Mouse (Mus musculus) embryonic facial prominence, embryonic 13.5 days (tissue): ENCODE measurements around the gene Wnt4. TPM values are rescaled to one million over a fixed set of nuclear protein-coding genes. Genes with fewer than 3 reads are reported as not detected.

ENCODE experiments used
- ATAC-seq: fragments of 200-750 bp; cut with Nextera tagmentation; 2 replicates; pipeline ENCODE4 v1.8.0; 2017; ENCODE audit warnings: low read depth; ENCODE audit not compliant: insufficient number of reproducible peaks, insufficient read depth, low FRiP score, low TSS enrichment
- H3K27ac ChIP-seq: fragments of 300-500 bp; sonication (generic); 2 replicates; pipeline ENCODE4 v1.5.1; 2015; ENCODE audit warnings: moderate library complexity, mild to moderate bottlenecking, inconsistent platforms
- H3K27me3 ChIP-seq: fragments of 300-500 bp; sonication (generic); 2 replicates; pipeline ENCODE4 v1.6.1; 2015; ENCODE audit warnings: mild to moderate bottlenecking, inconsistent platforms
- H3K36me3 ChIP-seq: fragments of 300-500 bp; sonication (generic); 2 replicates; pipeline ENCODE4 v1.6.1; 2015; ENCODE audit warnings: mild to moderate bottlenecking, inconsistent platforms
- H3K4me1 ChIP-seq: fragments of 300-500 bp; sonication (generic); 2 replicates; pipeline ENCODE4 v1.6.1; 2015; ENCODE audit warnings: inconsistent platforms
- H3K4me2 ChIP-seq: fragments of 300-500 bp; sonication (generic); 2 replicates; pipeline ENCODE4 v1.6.1; 2015; ENCODE audit warnings: moderate library complexity, mild to moderate bottlenecking, inconsistent platforms
- H3K4me3 ChIP-seq: fragments of 300-500 bp; sonication (generic); 2 replicates; pipeline ENCODE4 v1.5.1; 2015; ENCODE audit warnings: mild to moderate bottlenecking, inconsistent platforms
- H3K9ac ChIP-seq: fragments of 300-500 bp; sonication (generic); 2 replicates; pipeline ENCODE4 v1.6.1; 2015; ENCODE audit warnings: mild to moderate bottlenecking, inconsistent platforms
- H3K9me3 ChIP-seq: fragments of 300-500 bp; sonication (generic); 2 replicates; pipeline ENCODE4 v1.6.1; 2016; ENCODE audit warnings: inconsistent platforms
- WGBS: fragments of 180-500 bp; shearing (Covaris S2); methylation state at CpG from one replicate; pipeline ENCODE4 v1.1.7; 2015; ENCODE audit warnings: mixed read lengths; 5-methylcytosine and 5-hydroxymethylcytosine counted together
- polyA plus RNA-seq: library from polyadenylated mRNA; unstranded; fragments of >200 nt; fragmentation: Nextera tagmentation; extraction: Ambion mirVana; gene quantifications from 2 replicates; pipeline ENCODE4 v1.2.1, GENCODE M21; 2015

Gene Wnt4
- polyA plus RNA-seq, 1 experiment from 2014 or later, result 6.7 TPM

DNA sequence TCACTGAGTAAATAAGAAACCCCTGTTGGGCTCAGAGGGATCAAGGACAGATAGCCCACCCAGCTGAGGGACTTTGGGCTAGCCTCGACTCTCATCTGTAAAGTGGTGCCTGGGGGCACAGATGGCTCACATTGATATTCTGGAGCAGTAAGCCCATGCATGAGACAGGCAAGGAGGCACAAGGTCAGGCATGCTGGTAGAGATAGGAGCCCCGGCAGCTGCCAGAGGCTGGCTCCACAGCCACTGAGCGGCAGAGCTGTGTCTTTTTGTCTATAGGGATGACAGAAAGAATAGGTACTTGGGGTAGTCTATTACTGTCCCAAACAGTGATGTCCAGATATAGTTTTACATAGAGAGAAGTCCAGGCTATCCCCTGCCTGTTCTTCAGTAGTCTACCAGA is 4.0 kb downstream of the Wnt4 start:
- 64% methylated on average over 3 of the region's 3 CpGs for WGBS
- H3K4me1 ChIP-seq, result peaks cover 54% of the 10 kb centered on the region
- no peak for ATAC-seq

DNA sequence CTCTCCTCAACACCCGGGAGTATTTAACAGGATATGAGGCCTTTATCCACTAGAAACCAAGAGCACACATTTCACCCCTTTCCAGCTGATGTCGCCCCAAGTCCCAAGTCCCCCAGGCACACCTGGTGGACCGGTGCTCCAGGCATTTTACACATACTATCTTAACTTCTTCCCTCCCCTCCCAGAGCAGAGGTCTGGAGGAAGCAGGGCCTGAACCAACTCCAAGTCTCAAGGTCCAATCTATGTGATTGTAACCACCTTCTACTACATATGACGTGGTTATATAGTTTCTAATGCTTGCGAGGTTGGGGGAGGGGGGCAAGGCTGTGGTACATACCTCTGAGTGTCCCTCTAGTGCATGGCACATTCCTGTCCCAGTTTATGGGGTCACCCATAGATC is 4.8 kb downstream of the Wnt4 start:
- no peak overlapping the region for H3K4me3 ChIP-seq
- H3K9me3 ChIP-seq, result no peaks in the 10 kb centered on the region
- H3K27ac ChIP-seq, result peak overlapping the region; percentile 18; the same call in 1 of the 2 replicates
- H3K9ac ChIP-seq, result no peak overlapping the region
- ATAC-seq, result no peak
- H3K36me3 ChIP-seq, result no peaks in the 10 kb centered on the region
- peak overlapping the region; percentile 29 for H3K4me2 ChIP-seq
- H3K4me1 ChIP-seq, result peaks cover 50% of the 10 kb centered on the region
- peaks cover 77% of the 10 kb centered on the region for H3K27me3 ChIP-seq
- 71% methylated on average over 5 of the region's 5 CpGs for WGBS

More for the DNA sequence above, 4.0 kb downstream of the Wnt4 start:
- Histone ChIP-seq H3K9ac (no peak overlapping the region), H3K27me3 (peaks cover 86% of the 10 kb centered on the region), H3K27ac (no peak overlapping the region), H3K36me3 (no peaks in the 10 kb centered on the region), H3K9me3 (no peaks in the 10 kb centered on the region), H3K4me2 (no peak overlapping the region), H3K4me3 (no peak overlapping the region)

DNA sequence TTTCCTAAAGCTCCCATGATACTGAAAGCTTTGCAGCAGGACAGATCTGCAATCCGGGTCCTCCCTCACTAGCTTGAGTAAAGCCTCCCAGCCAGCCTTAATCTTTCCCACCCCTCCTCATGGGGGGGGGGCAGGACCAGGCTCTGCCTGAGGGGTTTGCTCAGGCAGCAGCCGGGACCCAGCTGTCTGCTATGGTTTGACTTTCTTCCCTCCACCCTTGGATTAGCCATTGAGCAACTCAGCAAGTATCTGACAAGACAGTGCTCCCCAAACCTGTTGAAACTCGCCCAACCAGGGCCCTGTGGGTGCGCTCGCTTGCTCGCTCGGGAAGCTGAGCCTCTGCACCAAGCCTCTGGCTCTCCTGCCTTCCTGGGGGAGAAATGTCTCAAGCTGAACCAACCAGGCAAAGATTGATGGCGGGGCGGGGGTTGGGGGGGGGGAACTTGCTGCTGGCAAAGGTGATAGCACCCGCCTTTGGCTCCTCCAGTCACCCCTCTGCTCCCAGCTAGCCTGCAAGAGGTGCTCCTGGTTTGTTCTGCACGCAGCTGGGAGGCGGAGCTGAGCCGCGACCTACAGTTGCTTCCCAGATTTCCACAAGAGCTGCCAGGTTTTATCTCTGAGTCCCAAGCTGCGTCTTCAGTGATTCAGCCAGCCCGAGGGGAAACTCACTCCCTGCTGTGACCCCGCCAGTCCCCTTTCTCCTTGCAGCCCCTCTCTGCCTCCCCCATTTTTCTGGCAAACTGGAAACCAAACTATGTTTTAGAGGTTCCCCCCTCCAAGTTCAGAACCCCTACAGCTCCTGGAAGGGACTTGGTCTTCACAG is 5.5 kb downstream of the Wnt4 start:
- Histone ChIP-seq H3K4me3 (no peak overlapping the region), H3K36me3 (no peaks in the 10 kb centered on the region), H3K4me2 (peak overlapping the region; percentile 29), H3K4me1 (peaks cover 47% of the 10 kb centered on the region), H3K9me3 (no peaks in the 10 kb centered on the region), H3K9ac (no peak overlapping the region), H3K27me3 (peaks cover 71% of the 10 kb centered on the region), H3K27ac (peak overlapping the region; percentile 34)
- WGBS, result 5% methylated on average over 17 of the region's 17 CpGs
- 0 out of 2 replicates have a peak, but pooled peaks have one; percentile 20 for ATAC-seq

DNA sequence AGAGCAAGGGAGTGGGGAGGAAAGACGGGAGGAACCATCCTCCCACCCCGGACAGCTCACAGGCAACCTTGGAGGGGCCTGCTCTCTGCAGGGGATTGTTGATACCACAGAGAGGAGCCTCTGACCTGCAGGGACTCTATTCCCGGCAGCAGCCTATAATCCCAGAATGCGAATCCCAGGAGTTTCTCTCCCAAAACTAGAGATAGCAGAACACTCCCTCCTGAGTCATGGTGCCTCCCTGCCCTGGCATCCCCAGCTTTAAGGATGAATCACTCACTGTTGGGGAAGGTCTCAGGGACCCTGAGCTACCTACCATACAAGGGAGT is 6.1 kb downstream of the Wnt4 start:
- Histone ChIP-seq H3K4me2 (0 out of 2 replicates have a peak overlapping the region, but pooled peaks have one; percentile 29), H3K9me3 (no peaks in the 10 kb centered on the region)

DNA sequence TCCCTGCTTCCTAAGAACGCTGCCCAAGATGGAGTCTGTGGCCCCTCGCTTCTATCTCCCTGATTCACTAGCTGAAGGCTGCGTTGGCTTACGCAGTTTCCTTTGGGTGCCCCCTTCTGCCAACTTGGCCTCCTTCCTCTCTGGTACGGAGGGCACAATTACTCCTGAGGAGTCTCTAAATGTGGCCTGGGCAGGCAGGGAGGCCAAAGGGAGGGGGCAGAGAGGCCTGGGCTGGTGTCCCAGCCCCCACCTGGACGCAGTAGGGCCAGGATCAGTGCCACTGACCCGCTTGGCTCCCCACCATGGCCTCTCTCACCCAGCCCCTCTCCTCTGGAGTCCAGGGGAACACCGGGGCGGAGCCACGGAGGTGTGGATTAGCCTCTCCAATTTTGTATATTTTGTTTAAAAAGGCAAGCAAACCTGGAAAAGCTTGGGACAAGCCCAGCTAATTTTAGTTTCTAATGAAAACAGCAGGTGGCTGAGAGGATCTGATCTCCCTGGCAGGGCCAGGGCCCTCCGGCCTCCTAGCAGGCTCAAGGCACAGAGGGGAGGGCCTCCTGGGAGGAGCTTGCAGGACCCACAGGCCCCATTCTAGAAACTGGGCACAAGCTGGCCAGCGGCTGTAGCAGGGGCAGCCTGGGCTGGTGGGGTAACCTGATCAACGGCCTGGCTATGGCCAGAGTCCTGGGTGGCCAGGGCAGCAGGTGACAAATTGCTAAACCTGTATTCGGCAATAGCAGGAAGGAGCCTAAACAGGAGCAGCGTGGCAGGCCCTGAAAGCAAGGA is 8.8 kb downstream of the Wnt4 start:
- Histone ChIP-seq H3K4me2 (no peak overlapping the region), H3K27me3 (peaks cover 39% of the 10 kb centered on the region), H3K36me3 (no peaks in the 10 kb centered on the region), H3K4me1 (peaks cover 27% of the 10 kb centered on the region), H3K27ac (no peak overlapping the region), H3K9ac (no peak overlapping the region), H3K9me3 (no peaks in the 10 kb centered on the region), H3K4me3 (no peak overlapping the region)
- WGBS, result 67% methylated on average over 15 of the region's 15 CpGs
- ATAC-seq, result no peak

More for the DNA sequence above, 6.1 kb downstream of the Wnt4 start:
- Histone ChIP-seq H3K4me1 (peaks cover 41% of the 10 kb centered on the region), H3K27me3 (peaks cover 65% of the 10 kb centered on the region), H3K9ac (no peak overlapping the region), H3K36me3 (no peaks in the 10 kb centered on the region), H3K27ac (peak overlapping the region; percentile 34), H3K4me3 (no peak overlapping the region)
- ATAC-seq, result no peak
- 7% methylated on average over 4 of the region's 4 CpGs for WGBS

DNA sequence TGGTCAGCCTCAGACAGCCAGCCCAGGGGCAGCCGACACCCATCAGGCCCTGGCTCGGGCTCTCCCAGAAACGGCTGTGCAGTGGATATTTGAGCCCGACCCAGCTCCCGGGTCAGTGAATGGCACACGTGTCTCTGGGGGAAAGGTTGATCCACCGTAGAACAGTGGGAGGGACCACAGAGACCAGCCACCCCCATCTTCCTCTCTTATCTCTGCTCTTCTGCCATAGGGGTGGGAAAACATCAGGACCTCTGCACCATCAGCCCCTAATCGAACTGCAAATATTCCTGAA is 9.3 kb downstream of the Wnt4 start:
- Histone ChIP-seq H3K4me2 (no peak overlapping the region), H3K9me3 (no peaks in the 10 kb centered on the region), H3K4me3 (no peak overlapping the region), H3K36me3 (no peaks in the 10 kb centered on the region), H3K27ac (no peak overlapping the region), H3K9ac (no peak overlapping the region), H3K4me1 (peaks cover 27% of the 10 kb centered on the region), H3K27me3 (peaks cover 33% of the 10 kb centered on the region)
- ATAC-seq, result no peak
- WGBS, result 54% methylated on average over 8 of the region's 8 CpGs

DNA sequence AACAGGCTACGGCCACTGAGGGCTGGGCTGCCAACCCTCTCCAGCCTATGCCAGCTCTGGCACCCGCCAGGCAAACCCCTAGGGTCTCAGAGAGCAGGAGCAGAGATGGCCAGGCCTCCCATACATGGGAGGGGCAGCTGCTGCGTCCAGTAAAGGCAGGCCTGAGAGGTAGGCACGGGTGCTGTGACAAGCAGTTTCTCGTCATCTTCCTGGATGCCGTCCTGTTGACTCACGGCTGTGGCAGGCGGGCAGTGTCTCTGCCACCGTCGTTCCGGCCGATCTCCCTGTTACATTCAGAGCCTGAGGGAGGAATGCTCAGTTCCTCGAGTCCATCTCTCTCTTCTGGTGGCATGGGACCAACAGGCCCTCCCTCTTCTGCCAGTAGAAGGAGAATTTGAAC is 9.9 kb downstream of the Wnt4 start:
- ATAC-seq, result no peak
- H3K4me3 ChIP-seq, result no peak overlapping the region
- H3K4me1 ChIP-seq, result peaks cover 25% of the 10 kb centered on the region
- no peaks in the 10 kb centered on the region for H3K36me3 ChIP-seq
- H3K27ac ChIP-seq, result no peak overlapping the region
- no peak overlapping the region for H3K9ac ChIP-seq
- no peaks in the 10 kb centered on the region for H3K9me3 ChIP-seq
- 74% methylated on average over 13 of the region's 13 CpGs for WGBS
- peaks cover 27% of the 10 kb centered on the region for H3K27me3 ChIP-seq
- H3K4me2 ChIP-seq, result no peak overlapping the region

DNA sequence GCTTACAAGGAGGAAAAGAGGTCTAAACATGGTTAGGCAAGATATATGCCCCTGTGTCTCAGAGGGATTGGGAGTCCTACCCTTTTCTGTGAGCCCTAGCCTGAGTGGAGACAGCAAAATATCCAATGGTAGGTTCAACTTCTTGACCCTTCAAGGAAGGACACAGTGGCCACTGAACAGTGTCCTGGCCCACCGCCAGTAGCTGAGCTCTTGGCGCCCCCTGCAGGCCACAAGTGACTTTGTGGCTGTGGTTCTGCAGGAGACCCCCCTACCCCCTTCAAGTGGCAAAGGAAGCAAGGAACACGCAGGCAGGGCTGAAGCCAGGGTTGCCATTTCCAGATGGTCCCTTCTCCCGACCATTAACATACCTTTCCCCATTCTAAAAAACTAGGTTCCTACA is 10.5 kb downstream of the Wnt4 start:
- H3K4me2 ChIP-seq, result no peak overlapping the region
- H3K27ac ChIP-seq, result no peak overlapping the region
- H3K9me3 ChIP-seq, result no peaks in the 10 kb centered on the region
- H3K4me3 ChIP-seq, result no peak overlapping the region
- ATAC-seq, result no peak
- H3K27me3 ChIP-seq, result peaks cover 21% of the 10 kb centered on the region
- H3K4me1 ChIP-seq, result peaks cover 19% of the 10 kb centered on the region
- 4% methylated on average over 4 of the region's 4 CpGs for WGBS
- H3K36me3 ChIP-seq, result no peaks in the 10 kb centered on the region
- H3K9ac ChIP-seq, result no peak overlapping the region

DNA sequence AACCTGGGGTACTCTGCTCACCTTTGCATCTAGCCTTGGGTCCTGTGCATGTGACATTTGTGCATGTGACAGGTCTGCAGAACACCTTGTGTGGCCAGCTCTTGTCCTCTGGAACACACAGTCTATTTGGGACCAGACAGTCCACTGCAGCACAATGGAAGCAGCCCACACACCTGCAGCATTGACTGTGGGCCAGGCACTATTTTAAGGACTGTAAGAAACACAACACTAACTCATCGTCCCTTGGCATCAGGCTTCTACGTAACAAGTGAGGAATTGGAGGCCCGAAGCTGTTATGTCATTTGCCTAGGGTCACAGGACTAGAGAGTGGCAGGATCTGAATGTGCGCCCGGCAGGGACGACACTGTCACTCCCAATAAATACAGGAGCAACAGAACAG is 12.4 kb downstream of the Wnt4 start:
- peaks cover 20% of the 10 kb centered on the region for H3K4me1 ChIP-seq
- 90% methylated on average over 6 of the region's 6 CpGs for WGBS
- ATAC-seq, result no peak

DNA sequence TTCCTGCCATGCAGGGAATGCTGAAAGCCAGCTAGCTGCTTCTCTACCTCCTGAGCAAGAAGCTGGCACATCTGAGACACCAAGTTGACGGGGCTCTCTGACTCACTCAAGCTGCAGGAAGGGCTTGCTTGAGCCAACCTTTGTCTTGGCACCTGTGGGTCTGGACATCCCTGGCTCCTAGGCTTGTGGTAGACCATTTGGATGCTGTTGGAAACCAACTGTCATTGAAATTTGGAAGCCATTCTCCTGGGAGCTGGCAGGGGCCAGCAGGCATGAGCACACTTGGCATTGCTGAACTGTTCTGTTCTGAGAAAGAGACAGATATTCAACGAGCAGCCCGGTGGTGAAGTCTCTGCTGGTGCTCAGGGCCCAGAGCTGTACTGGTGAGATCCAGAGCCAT is 13.0 kb downstream of the Wnt4 start:
- no peaks in the 10 kb centered on the region for H3K9me3 ChIP-seq
- no peaks in the 10 kb centered on the region for H3K36me3 ChIP-seq
- H3K4me3 ChIP-seq, result no peak overlapping the region
- no peak for ATAC-seq
- H3K27me3 ChIP-seq, result no peaks in the 10 kb centered on the region
- peaks cover 23% of the 10 kb centered on the region for H3K4me1 ChIP-seq
- H3K9ac ChIP-seq, result no peak overlapping the region
- WGBS, result 86% methylated on average over 3 of the region's 3 CpGs
- no peak overlapping the region for H3K4me2 ChIP-seq
- no peak overlapping the region for H3K27ac ChIP-seq

More for the DNA sequence above, 12.4 kb downstream of the Wnt4 start:
- H3K36me3 ChIP-seq, result no peaks in the 10 kb centered on the region
- no peaks in the 10 kb centered on the region for H3K9me3 ChIP-seq
- no peak overlapping the region for H3K4me2 ChIP-seq
- H3K9ac ChIP-seq, result no peak overlapping the region
- no peak overlapping the region for H3K27ac ChIP-seq
- H3K4me3 ChIP-seq, result no peak overlapping the region
- peaks cover 3% of the 10 kb centered on the region for H3K27me3 ChIP-seq

DNA sequence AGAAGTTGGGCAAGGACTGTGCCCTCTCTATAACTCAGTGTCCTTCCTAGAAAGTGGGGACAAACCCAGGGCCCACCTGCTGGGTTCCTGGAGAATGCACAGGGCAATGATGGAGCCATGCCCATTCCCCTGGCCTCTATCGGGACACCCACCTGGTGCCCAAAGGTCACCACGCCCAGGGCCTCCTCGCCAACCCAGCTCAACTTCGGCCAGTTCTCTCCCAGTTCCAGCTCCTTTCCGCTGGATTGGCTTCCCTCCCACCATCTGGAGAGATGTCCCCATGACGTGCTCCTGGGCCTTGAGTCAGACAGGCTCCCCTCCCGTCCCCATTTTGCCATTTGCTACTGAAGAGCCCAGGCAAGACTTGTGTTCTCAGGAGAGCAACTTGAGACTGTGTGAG is 15.3 kb downstream of the Wnt4 start:
- Histone ChIP-seq H3K36me3 (no peaks in the 10 kb centered on the region; the same call in 1 of the 2 replicates), H3K4me1 (peaks cover 14% of the 10 kb centered on the region), H3K9me3 (no peaks in the 10 kb centered on the region), H3K27ac (no peak overlapping the region), H3K4me2 (no peak overlapping the region), H3K27me3 (no peaks in the 10 kb centered on the region), H3K9ac (no peak overlapping the region), H3K4me3 (no peak overlapping the region)
- no peak for ATAC-seq
- WGBS, result 79% methylated on average over 7 of the region's 7 CpGs

DNA sequence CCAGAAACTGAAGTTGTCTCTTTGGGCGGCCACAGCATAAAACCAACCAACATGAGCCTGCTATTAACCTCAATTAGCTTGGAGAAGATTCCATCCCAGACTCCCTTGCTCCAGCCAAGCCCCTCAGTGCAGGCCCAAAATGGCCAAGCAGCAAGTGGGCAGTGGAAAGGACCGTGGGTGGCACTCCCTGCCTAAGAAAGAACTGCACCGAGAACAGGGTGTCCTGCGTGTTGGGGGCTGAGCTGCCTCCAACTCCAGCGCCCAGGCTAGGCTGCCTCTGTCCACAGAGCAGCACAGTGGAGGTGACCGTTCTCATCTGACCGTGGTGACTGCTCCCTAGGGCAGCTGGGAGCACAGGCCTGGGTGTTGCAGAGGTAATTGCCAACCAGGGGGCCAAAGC is 16.7 kb downstream of the Wnt4 start:
- Histone ChIP-seq H3K9me3 (no peaks in the 10 kb centered on the region), H3K4me1 (peaks cover 14% of the 10 kb centered on the region), H3K4me3 (no peak overlapping the region), H3K9ac (0 out of 2 replicates have a peak overlapping the region, but pooled peaks have one; percentile 40), H3K4me2 (no peak overlapping the region), H3K27ac (no peak overlapping the region; the same call in 1 of the 2 replicates), H3K27me3 (no peaks in the 10 kb centered on the region), H3K36me3 (peaks cover 4% of the 10 kb centered on the region; the same call in 1 of the 2 replicates)
- 72% methylated on average over 7 of the region's 7 CpGs for WGBS
- no peak for ATAC-seq
